ENCODE assay signal across 7 mouse cellular contexts in genomic region chr2:127207547-127208451, GRCm38 (mm10). TPM values are rescaled to one million over a fixed set of nuclear protein-coding genes. Genes with fewer than 3 reads are reported as not detected.
A peak's percentile ranks its signal among the peaks of the same experiment; 100 is the strongest.
DNase-seq lines count a peak whose midpoint lies in the region; ATAC-seq lines count a peak whose summit lies in the region.

1810024B03Rik (minus strand) TSS chr2:127208280.
Snrnp200 (plus strand) TSS chr2:127208386.

- peak within 1 kb of the TSS; percentile 83 for H3K4me2 ChIP-seq in intestine, embryonic 16.5 days (ENCODE audit: low read depth, low read length)
- H3K4me2 ChIP-seq in midbrain, embryonic 11.5 days = peak within 1 kb of the TSS; percentile 68

- ATAC-seq in intestine, embryonic 16.5 days = peak; percentile 99
- ATAC-seq in midbrain, embryonic 11.5 days (ENCODE audit: low FRiP score) = peak; percentile 96

- peak within 1 kb of the TSS; percentile 80 for H3K4me3 ChIP-seq in intestine, embryonic 16.5 days (ENCODE audit: low read length)
- H3K4me3 ChIP-seq in midbrain, embryonic 11.5 days (ENCODE audit: low read depth, low read length) = peak within 1 kb of the TSS; percentile 90

- H3K27me3 ChIP-seq in intestine, embryonic 16.5 days (replicated peaks; ENCODE audit: control insufficient read depth, insufficient read depth, low read length) = no peaks in the 10 kb centered on the region
- no peaks in the 10 kb centered on the region for H3K27me3 ChIP-seq in midbrain, embryonic 11.5 days (ENCODE audit: control insufficient read depth, insufficient read depth, low read length)

- peak; percentile 92 for DNase-seq in adrenal gland, adult 8-10 months
- peak; percentile 92 for DNase-seq in embryo, embryonic 9.5 days (ENCODE audit: extremely low spot score)
- DNase-seq in gastrocnemius, postnatal 4 days (ENCODE audit: low spot score in 2 of 2) = peak; percentile 82 to 93
- DNase-seq in left cerebral cortex, postnatal 36 days (ENCODE audit: low spot score in 2 of 2) = peak; percentile 93 to 94
- peak; percentile 99 for DNase-seq in midbrain, embryonic 11.5 days (ENCODE audit: low spot score, missing footprints)
- peak; percentile 92 for DNase-seq in skeletal muscle tissue, adult 2 months (ENCODE audit: low read depth, low spot score)

- no peaks in the 10 kb centered on the region for H3K9me3 ChIP-seq in intestine, embryonic 16.5 days (ENCODE audit: control insufficient read depth, low read length)
- no peaks in the 10 kb centered on the region for H3K9me3 ChIP-seq in midbrain, embryonic 11.5 days (ENCODE audit: control insufficient read depth, low read length)

- H3K36me3 ChIP-seq in intestine, embryonic 16.5 days (ENCODE audit: control insufficient read depth, insufficient read depth, low read length) = peaks cover 5% of the 10 kb centered on the region
- peaks cover 16% of the 10 kb centered on the region; the same call in 1 of the 2 replicates for H3K36me3 ChIP-seq in midbrain, embryonic 11.5 days (ENCODE audit: control insufficient read depth, insufficient read depth, low read length)

- peak within 1 kb of the TSS; percentile 89 for H3K9ac ChIP-seq in intestine, embryonic 16.5 days (ENCODE audit: low read depth, low read length)
- peak within 1 kb of the TSS; percentile 80 for H3K9ac ChIP-seq in midbrain, embryonic 11.5 days (ENCODE audit: low read length)

- WGBS in intestine, embryonic 16.5 days = 11% methylated on average over 36 of the region's 36 CpGs
- 12% methylated on average over 36 of the region's 36 CpGs for WGBS in midbrain, embryonic 11.5 days

- H3K27ac ChIP-seq in intestine, embryonic 16.5 days (ENCODE audit: low read length) = peak within 1 kb of the TSS; percentile 70
- H3K27ac ChIP-seq in midbrain, embryonic 11.5 days (ENCODE audit: low read depth, low read length) = peak within 1 kb of the TSS; percentile 52; the same call in 1 of the 2 replicates

- intact Hi-C loops in left cerebral cortex, postnatal 36 days (cut with DNase I) = loop anchor here (5.0 kb wide), 1 partner anchor 40 kb away; the partner anchor contains the start of genes Ciao1 and Tmem127

- H3K4me1 ChIP-seq in intestine, embryonic 16.5 days (ENCODE audit: control insufficient read depth, insufficient read depth, low read length) = peaks cover 8% of the 10 kb centered on the region
- peaks cover 6% of the 10 kb centered on the region for H3K4me1 ChIP-seq in midbrain, embryonic 11.5 days (ENCODE audit: control insufficient read depth, insufficient read depth, low read length)

RNA-seq across cellular contexts. Expression of gene 1810024B03Rik, which starts in this region (rescaled TPM):
- 1 to 10 TPM; 1.1 to 2.5 (median 1.9) TPM for total RNA-seq in adrenal gland, adult 8-10 months (2022)
- total RNA-seq in gastrocnemius, postnatal 4 days (2021) = 1 to 10 TPM in 1 of 2 experiments, under 1 TPM in 1; 0.67 to 1.2 TPM
- 1.4 TPM in 2 replicates for polyA plus RNA-seq in intestine, embryonic 16.5 days (2015; fragmentation: Nextera tagmentation; extraction: Ambion mirVana)
- total RNA-seq in left cerebral cortex, postnatal 36 days (2021) = 1 to 10 TPM in 1 of 2 experiments, under 1 TPM in 1; 0.69 to 1.4 TPM
- polyA plus RNA-seq in midbrain, embryonic 11.5 days (2014; fragmentation: Nextera tagmentation; extraction: Ambion mirVana) = 3.2 and 3.5 TPM in 2 replicates

RNA-seq across cellular contexts. Expression of gene Snrnp200, which starts in this region (rescaled TPM):
- 100 to 1,000 TPM in 2 of 4 experiments, 10 to 100 TPM in 2; 81.3 to 110 (median 95.1) TPM for total RNA-seq in adrenal gland, adult 8-10 months (2022)
- total RNA-seq in gastrocnemius, postnatal 4 days (2021) = 10 to 100 TPM; 65.2 to 65.8 TPM
- polyA plus RNA-seq in intestine, embryonic 16.5 days (2015; fragmentation: Nextera tagmentation; extraction: Ambion mirVana) = 37.7 and 39.8 TPM in 2 replicates
- total RNA-seq in left cerebral cortex, postnatal 36 days (2021) = 10 to 100 TPM; 84.5 to 87.8 TPM
- 99.9 and 100 TPM in 2 replicates for polyA plus RNA-seq in midbrain, embryonic 11.5 days (2014; fragmentation: Nextera tagmentation; extraction: Ambion mirVana)

Comparison
In these comparisons a context has a peak if more than half of its experiments do, and no peak if none do; other contexts are left out.
1. Peak in every context shown above with its lines: DNase-seq, ATAC-seq, H3K4me3 ChIP-seq and H3K27ac ChIP-seq.